Mouse (Mus musculus) G1E (cell line): Measurements from ENCODE around the gene Pgf.

Experiments
- CTCF ChIP-seq: IDR thresholded peaks from 2 replicates; pipeline ENCODE4 v1.5.1; 2012; ENCODE audit warnings: low read depth, low read length, inconsistent platforms, mixed read lengths
- GATA1 ChIP-seq: IDR thresholded peaks from 2 replicates; pipeline ENCODE4 v1.6.1; 2012; ENCODE audit warnings: borderline replicate concordance, low read length, inconsistent platforms, mixed read lengths
- GATA2 ChIP-seq: IDR thresholded peaks from 2 replicates; pipeline ENCODE4 v1.6.1; 2012; ENCODE audit warnings: low read depth, low read length, inconsistent platforms, borderline replicate concordance
- POLR2AphosphoS5 ChIP-seq: IDR thresholded peaks from 2 replicates; pipeline ENCODE4 v1.6.1; 2012; ENCODE audit warnings: low read depth, low read length, inconsistent platforms; ENCODE audit not compliant: insufficient replicate concordance
- TAL1 ChIP-seq: conservative IDR thresholded peaks from 2 replicates; pipeline ENCODE4 v1.6.1; 2012; ENCODE audit warnings: low read depth, low read length, inconsistent platforms, mixed read lengths

- no peak for TF ChIP-seq CTCF
- TF ChIP-seq GATA2, result no peak
- no peak for TF ChIP-seq POLR2AphosphoS5
- TF ChIP-seq GATA1, result no peak
- TF ChIP-seq TAL1, result no peak
Observed at GRCm38 (mm10) chr12:85192461-85193108, 15.0 kb upstream of the Pgf start.
